Mouse (Mus musculus) ovary, postnatal 10 days (tissue): ENCODE measurements around the gene Dido1.
"Not testable (repeated sequence)": the region's sequence is repeated elsewhere in the genome, so short reads cannot be mapped to it uniquely, and the experiment has no call there.

Experiments used
- DNase-seq: peaks from one replicate; pipeline ENCODE4 v3.0.0; 2022; ENCODE audit warnings: low spot score

Dido1 gene

DNA sequence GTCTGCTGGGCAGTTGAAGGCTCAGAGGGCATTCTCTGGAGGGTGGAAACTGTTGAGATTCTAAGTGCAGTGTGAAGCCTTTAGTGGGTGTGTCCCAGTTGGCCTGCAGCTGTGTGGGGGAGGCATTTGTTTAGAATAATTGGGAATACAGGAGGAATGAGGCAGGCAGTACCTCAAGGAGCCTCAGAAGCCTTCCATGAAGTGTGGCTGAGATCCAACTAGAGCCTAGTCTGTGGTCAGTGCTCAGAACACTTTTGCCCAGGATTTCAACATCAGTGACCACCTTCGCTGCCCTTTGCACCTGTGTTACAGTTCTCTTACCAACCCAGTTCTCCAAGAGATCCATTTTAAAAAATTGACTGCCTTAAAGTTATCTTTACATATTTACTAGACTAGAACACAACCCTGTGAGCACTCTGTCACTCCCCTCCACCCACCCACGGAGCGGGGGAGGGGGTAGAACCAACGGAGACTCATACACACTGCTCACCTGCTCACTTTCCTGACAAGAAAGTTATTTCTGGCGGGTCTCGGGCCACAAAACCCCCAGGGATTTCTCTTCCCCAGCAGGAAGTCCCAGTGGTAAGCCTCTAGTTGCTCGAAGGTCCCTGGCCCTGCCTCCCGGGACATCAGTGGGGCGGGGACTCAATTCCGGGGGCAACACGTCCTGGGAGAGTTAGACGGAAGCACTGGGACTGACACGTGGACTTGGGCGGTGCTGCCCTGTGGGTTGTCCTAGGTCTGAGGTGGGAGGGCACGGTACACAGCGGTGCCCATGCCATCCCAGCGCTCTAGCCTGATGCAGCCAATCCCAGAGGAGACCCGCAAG lies 15.0 kb upstream of the Dido1 start, which contains the start of gene Slc17a9:
Gene Slc17a9, plus strand, starts transcription at position 679 of the 829 bp plus-strand sequence.
- DNase-seq = no peak

DNA sequence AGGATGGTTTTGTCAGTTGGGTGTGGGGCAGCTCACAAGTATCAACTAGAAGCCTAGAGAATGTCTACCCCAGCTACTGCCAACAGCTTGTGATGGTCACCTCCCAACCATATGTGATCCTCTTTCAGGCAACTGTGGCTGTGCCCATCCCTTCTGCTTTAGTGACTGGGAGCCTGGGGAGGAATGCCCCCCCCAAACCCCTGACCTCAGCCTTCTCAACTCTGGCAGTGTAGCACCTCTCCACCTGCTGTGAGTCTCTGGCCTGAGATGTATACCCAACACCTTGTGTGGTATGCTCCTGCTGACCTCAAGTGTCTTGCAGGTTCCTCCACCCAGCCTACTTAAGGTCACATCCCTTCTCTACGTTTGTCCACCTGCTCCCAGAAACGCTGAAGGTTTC lies 14.1 kb upstream of the Dido1 start:
- DNase-seq = no peak

DNA sequence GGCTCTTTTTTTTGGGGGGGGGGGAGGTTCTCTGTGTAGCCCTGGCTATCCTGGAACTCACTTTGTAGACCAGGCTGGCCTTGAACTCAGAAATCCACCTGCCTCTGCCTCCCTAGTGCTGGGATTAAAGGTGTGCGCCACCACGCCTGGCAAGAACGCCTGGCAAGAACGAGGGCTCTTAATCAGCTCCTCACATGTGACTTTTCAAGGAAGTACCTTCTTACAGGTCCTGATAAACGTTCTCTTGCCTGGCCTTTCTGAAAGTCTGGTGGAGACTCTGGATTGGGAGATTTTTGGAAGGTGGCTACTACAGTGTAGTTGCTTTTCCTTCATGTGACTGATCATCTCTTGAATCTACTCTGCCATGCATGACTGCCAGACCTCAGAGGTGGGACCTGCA lies 12.9 kb upstream of the Dido1 start:
- DNase-seq = not testable (repeated sequence)

DNA sequence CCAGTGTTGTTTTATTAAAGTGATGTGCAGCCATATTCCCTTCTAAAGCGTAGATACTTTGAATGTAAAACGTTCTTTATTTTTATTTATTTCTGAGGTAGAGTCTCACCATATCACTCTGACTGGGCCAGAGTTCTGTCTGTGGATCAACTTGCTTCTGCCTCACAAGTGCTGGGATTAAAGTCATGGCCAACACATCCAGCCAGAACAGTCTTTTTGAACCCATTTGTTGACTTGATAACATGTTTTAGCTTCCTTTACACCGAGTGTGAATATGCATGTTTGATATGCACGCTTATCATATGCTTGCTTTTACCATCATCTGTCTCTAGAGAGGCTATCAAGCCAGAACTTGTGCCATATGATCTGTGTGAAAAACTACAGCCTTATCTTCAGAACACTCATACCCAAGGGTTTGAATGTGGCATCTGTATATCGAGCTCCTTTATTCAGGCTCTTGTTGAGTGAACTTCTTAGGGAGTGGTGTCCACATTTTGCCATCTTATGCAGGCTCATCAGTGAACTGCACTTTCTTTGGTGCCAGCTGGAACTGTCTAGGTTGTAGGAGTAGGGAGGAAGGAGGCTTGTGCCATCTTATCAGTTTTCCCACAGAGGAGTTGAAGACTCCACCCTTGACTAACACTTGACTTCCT lies 2.4 kb upstream of the Dido1 start:
- no peak for DNase-seq

DNA sequence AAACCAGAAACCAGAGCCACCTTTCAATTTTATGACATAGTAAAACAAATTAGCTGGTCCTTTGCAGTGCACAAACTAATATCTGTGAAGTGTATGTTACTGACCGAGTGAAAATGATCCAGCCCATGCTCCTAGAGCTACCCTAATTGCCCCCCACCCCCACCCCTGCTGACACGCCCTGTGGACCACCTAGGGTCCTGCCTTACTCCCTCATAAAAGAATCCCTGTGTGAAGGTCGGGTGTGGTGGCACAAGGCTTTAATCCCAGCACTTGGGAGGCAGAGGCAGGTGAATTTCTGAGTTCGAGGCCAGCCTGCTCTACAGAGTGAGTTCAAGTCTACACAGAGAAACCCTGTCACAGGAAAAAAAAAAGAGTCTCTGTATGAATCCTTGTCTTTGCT lies 1.7 kb upstream of the Dido1 start:
- DNase-seq = no peak

DNA sequence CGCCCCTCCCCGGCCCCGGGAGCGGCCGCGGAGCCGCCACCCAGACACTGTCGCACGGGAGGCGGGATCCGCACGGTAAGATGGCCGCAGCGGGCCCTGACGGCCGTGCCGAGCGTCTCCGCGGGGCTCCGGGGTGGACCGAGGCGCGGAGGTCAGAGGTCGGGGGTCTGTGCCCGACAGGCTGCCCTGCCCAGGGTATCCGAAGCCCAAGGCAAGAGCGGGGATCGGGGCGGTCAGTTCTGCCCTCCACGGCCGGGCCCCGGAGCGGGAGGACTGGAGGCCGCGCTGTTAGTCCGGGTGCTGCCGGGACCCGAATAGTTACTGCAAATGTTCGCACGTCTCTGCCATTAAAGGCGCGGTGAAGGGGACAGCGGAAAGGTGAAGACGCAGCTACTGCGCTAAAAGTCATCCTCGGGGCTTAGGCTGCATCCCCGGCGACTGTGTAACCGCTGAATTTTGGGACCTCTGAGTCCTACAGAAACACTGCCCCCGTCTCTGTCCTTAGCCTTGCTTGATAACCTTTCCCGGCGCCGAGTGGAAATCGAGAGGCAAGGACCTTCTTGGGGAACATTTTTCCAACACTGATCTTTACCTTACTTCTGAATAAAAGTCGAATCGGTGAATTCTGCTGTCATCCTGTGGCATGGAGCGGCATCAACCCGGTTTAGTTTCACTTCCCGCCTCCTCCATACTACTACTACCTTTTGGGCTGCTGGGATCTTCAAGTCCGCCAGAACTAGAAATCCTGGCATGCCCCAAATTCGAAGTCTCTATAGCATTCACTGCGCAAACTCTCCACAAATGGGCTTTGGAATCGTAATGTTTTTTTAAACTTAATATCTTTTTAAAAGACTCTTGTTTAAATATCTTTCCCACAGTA lies 717 bp upstream of the Dido1 start:
- DNase-seq = no peak

DNA sequence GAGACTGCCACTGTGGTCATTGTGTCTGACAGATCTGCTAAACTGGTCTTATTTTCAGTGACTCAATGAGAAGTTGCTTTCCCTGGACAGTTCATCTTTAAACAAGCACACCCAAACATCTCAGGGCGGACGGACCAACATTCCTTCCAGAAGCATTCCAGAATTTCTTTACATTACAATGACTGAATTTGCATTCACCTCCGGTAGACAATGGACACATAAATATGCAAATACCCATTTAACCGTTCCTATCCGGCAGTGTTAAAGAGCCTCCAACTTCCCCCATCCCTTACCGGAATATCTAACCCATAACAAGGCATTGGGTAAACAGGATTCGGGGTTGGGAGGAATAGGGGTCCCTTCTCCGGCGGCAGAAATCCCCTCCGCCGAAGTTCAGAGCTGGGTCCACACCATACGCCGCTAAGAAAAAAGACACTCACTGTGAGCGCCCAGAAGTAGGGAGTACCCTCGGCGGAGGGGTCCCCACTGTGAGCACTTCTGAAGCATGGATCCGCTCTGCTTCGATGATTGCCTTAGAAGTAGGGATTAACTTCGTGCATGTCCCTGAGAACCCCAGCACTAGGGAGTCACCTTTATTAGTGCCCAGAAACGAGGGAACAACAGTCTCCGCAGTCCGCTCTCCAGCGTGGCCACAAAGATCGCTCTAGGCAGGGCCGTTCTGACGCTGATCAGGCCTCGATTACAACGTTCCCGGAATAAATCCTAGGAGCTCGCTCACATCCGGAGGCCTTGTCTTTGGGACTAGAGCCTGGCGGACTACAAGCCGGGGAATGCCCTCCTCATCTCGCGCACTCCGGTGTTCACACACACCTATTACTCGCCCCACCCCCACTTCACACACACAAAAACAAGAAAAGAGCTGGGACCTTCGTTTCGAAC lies 526 bp downstream of the Dido1 start:
- no peak for DNase-seq

DNA sequence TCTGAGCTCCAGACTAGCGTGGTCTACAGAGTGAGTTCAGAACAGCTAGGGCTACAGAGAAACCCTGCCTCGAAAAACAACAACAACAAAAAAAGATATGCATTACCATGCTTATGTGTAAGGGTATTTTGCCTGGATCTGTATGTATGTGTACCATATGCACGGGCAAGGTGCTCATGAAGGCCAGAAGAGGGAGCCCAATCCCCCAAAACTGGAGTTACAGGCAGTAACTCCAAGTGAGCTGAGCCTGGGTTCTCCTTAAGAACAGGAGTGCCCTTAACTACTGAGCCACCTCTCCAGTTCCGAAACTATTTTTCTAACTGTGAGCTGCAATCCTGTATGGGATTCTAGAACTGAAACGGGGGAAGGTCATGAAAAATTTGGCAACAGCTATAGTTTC lies 3.8 kb downstream of the Dido1 start:
- no peak for DNase-seq

DNA sequence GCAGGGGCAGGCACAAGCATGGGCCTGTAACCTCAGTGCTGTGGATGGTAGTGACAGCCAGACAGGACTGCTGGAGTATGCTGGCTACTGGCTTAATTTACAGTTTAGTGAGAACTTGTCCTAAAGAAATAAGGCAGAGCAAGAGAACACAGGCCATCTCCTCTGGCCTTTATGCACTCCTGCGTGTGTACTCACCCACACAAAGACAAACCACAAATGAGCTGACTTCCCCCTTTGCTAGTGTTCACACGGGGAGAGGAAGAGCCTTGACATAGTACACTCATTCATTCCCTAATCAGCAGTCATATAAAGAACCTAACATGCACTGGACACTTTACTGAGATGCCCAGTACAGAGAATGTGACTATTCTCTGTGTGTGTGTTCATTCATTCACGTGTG lies 4.7 kb downstream of the Dido1 start:
- no peak for DNase-seq

DNA sequence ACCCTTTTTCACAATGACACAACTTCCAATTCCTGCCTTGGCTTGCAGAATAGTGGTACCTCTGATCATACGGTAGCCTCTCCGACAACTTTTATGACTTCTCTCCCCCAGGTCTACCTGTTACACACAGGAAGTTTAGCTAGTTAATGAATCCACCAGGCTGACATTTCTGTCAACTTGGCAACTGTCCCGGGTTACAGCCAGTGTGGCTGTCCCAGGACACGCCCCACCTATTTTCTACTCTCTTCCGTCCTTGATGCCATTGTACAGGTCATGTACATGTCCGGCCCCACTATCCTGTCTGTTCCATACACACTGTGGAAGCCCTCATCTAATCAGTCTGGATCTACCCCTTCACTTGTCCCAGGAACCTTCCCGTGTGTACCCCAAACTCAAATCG lies 5.2 kb downstream of the Dido1 start:
- no peak for DNase-seq

DNA sequence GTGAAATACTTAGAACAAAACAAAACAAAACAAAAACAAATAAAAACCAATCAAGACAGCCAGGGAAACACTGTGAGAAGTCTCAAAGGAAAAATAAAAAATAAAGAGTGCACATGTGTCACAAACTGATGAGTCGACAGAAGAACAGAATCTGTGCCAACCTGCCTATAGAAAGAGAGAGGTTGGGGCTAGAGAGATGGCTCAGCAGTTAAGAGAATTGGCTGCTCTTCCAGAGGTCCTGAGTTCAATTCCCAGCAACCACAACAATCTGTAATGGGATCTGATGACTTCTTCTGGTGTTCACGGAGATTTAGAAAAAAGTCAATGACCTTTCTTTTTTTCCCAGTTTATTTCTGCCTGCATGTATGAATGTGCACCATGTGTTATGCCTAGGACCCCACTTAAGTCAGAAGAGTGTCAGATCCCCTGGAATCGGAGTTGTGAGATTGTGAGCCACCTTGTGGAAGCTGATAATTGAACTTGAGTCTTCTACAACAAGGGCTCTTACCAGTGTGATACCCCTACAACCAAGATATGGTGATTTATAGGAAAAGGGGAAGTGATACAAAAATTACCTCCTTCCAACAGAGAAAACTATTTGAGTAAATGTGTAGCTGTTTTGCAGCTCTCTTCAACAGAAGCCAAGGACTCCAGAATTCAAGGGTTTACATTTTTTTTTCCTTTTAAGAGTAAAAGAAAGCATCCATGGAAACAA lies 6.0 kb downstream of the Dido1 start:
- no peak for DNase-seq

DNA sequence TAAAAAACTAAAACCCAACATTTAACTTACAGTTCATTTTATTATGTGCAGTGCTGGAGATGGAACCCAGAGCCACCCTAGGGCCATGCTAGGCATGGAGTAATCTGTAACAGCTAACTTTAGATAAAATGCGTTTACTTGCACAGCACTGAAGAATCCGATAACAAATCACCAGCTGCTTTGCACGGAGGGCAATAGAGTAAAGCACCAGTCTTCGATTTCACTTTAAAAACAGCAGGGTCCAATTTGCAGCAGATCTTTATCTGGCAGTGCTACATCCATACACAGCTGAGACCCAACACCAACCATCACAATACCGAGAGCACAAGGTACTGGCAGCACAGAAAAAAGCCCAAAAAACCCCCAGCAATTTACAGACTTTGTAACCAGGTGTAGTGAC lies 6.6 kb downstream of the Dido1 start:
- no peak for DNase-seq

DNA sequence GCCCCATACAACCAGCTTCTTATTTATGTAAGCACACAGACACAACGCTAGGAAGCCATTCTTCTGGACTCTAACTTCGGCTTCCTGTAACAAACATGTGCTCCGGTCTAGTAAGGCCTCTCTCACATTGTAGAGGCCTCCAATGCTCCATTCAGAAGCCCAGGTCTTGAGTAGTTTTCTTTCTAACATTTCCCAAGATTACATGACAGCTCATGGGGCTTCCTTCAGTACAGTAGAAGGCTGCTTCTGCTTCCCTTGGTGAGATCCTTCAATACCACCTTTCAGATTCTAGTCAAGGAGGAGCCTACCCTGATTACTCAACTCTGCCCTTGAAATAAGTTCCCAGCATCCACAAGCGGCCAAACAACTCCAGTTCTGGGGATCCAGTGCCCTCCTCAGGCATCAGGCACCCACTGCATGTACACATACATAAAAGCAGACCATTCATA lies 7.1 kb downstream of the Dido1 start:
- DNase-seq = no peak

DNA sequence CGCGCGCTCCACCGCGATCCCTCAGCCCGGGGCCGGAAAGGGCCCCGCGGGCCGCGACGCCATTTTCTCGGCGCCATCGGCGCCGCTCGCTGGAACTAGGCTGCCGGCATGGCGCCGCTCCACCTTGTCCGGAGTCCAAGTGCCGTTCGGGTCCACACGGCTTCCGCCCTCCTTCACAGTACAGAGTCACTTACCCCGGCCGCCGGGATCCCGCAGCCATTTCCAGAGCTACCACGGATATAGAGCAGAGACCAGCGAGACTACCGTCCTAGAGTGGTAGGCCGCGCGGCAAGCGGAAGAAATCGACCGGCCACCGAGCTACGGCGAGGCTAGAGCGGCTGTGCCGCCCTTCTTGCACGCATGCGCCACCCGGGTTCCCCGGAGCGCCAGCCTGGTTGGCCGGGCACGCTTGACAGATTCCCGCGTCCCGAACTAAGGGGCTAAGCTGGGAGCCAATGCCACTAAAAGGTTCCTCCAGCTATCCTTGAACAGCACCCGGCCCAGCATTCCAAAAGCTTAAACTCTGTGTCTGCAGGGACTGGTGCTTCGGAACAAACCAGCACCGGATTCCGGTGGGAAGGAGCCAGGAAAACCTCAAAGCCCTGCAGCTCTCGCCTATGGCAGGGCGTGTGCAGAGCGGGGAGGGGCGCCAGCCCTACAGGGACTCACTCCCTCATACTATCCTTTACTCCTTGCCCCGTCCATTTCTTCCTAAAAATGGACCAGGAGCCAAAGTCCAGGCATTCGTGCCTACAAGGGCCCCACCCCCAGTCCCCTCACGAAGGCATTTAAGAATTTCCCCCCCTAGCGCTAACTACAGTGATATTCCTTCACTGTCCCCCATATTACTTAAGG lies 7.8 kb downstream of the Dido1 start:
- peak; percentile 88 for DNase-seq

DNA sequence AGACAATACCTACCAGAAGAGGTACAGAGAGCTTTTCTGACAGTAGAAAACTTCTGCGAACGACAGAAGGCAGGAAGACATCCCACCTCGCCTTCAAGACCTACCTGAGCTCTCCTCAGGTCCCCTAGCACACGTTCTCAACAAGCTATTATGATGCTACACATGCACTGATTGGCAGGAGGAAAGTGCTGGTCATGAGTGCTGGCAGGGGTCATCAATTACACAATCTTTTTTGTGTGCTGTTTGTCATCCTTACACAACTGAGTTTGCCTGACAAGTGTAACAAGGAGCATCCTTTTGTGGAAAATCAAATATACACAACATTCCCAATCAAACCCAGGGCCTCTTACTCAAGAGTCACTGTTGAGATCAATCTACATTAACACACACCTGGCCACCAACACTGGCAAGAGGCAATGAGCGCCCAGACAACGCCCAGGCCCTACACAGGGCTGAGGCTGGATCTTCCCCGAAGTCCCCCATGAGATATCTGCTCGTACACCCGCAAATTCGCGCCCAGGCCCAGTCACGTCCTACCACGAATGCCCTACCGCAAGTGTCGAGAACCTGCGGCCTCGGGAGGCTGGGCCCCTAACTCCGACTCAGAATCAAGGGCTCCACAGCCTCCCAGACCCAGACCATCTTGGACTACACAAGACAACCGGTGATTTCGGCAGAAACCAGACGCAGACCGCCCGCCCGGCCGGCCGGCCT lies 8.6 kb downstream of the Dido1 start:
- DNase-seq = no peak

DNA sequence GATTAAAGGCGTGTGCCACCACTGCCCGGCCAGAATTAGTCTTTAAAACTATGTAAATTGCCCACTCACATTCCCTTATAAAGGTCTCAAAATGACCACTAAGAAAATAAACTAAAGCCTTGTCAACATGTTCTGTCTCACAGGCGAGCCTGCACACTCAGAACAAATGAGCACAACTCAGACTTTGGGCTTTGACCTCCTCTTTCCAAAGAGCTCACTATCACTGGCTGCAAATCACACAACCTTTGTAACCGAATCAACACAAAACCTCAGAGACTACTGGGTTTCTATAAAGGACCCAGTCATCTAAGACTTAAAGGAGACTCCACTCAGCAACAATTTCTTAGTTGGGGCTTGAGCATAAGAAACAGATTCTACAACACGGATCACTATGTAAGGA lies 9.3 kb downstream of the Dido1 start:
- no peak for DNase-seq

DNA sequence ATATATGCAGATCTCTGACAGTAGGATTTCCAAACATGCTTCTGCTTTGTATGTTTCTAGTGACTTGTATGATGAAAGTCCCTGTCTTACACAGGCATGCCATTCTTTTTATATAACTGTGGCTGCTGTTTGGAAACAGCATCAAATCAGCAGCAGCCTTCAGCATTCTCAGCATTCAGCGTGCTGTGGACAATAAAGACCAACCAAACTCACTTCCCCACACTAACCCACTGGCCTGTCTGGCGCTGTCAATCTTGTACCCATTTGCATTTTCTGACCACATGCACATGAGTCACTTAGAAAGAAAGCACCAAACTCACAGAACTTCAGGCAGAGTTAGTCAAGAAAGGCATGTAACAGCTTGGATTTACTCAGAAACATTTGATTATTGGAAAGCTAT lies 14.6 kb downstream of the Dido1 start:
- no peak for DNase-seq

DNA sequence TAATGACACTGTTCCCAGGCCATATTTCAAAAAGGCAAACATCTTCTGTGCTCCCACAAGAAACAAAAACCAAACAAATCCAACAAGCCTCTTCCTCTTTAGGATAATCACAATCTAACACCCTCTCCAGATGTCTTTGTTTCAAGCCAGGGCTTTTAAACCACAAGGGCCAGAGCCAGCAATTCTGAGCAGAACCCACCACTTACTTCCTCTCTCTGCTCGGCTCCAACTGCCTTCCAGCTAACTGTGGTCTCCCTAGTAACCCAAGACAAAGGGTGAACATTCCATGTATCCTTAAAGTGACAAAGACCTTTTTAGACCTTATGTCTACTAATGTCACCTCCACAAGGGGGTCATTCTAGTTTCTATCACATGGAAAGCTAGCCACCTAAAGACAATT lies 17.2 kb downstream of the Dido1 start:
- DNase-seq = no peak

DNA sequence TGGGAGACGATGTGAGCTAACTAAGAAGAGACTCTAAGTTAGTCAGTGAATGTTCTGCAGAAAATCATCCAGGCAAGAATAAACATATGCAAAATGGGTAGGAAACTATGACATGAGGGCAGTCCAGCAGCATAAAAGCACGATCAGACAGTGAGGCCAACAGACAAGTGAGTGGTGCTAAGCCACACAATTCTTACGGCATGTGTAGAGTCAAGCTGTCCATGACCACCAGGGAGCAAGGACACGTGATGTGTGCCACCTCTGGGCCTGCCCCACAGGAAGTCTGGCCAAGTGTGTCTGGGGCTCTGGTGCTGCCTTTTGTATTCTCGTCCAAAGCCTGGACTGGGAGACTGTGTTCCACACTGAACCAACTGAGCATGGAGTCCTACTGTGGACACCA lies 20.0 kb downstream of the Dido1 start:
- DNase-seq = no peak
